Mouse (Mus musculus) liver, postnatal 0 days (tissue): ENCODE measurements at regions not wholly inside any gene's neighbourhood (a gene's known extent, or its start where the extent isn't known, plus 50 kb on each side); places are given as distances from the start of the nearest gene placed in this dataset.

Experiments
- ATAC-seq: fragments of 200-750 bp; cut with Nextera tagmentation; 2 replicates; pipeline ENCODE4 v1.8.0; 2017; ENCODE audit warnings: mild to moderate bottlenecking, moderate library complexity
- DNase-seq: peaks from one replicate; pipeline ENCODE4 v3.0.0-alpha.2; 2016
- H3K27ac ChIP-seq: fragments of 300-500 bp; sonication (generic); 2 replicates; pipeline ENCODE4 v1.5.1; 2014; ENCODE audit warnings: antibody characterized with exemption, moderate library complexity, mild to moderate bottlenecking, low read depth
- H3K27me3 ChIP-seq: fragments of 300-500 bp; sonication (generic); 2 replicates; pipeline ENCODE4 v1.6.1; 2014; ENCODE audit warnings: low read length, control low read depth, mixed read lengths; ENCODE audit not compliant: insufficient read depth
- H3K36me3 ChIP-seq: fragments of 300-500 bp; sonication (generic); replicated peaks from 2 replicates; pipeline ENCODE4 v1.6.1; 2014; ENCODE audit warnings: mild to moderate bottlenecking, control low read depth, low read length, moderate library complexity, mixed read lengths; ENCODE audit not compliant: insufficient read depth
- H3K4me1 ChIP-seq: fragments of 300-500 bp; sonication (generic); 2 replicates; pipeline ENCODE4 v1.6.1; 2014; ENCODE audit warnings: antibody characterized with exemption, mild to moderate bottlenecking, control low read depth; ENCODE audit not compliant: insufficient read depth
- H3K4me2 ChIP-seq: fragments of 300-500 bp; sonication (generic); 2 replicates; pipeline ENCODE4 v1.6.1; 2014; ENCODE audit warnings: low read depth, mild to moderate bottlenecking, low read length, moderate library complexity, mixed read lengths
- H3K4me3 ChIP-seq: fragments of 300-500 bp; sonication (generic); 2 replicates; pipeline ENCODE4 v1.5.1; 2014; ENCODE audit warnings: low read depth, low read length
- H3K9ac ChIP-seq: fragments of 300-500 bp; sonication (generic); replicated peaks from 2 replicates; pipeline ENCODE4 v1.6.1; 2014; ENCODE audit warnings: mild to moderate bottlenecking, moderate library complexity
- H3K9me3 ChIP-seq: fragments of 300-500 bp; sonication (generic); 2 replicates; pipeline ENCODE4 v1.6.1; 2016; ENCODE audit warnings: mild to moderate bottlenecking, control low read depth, low read length, mixed read lengths
- CTCF ChIP-seq: sonication (generic); IDR thresholded peaks from 2 replicates; pipeline ENCODE4 v1.5.1; 2016; ENCODE audit warnings: antibody characterized with exemption, low read depth
- EP300 ChIP-seq: IDR thresholded peaks from 2 replicates; pipeline ENCODE4 v1.6.1; 2016; ENCODE audit warnings: antibody characterized with exemption, low read depth, mild to moderate bottlenecking
- WGBS: fragments of 180-500 bp; shearing (Covaris S2); extraction: QIAGEN DNeasy Blood & Tissue Kit; methylation state at CpG from one replicate; pipeline ENCODE4 v1.1.7; 2014; ENCODE audit not compliant: insufficient replicate concordance; 5-methylcytosine and 5-hydroxymethylcytosine counted together

DNA sequence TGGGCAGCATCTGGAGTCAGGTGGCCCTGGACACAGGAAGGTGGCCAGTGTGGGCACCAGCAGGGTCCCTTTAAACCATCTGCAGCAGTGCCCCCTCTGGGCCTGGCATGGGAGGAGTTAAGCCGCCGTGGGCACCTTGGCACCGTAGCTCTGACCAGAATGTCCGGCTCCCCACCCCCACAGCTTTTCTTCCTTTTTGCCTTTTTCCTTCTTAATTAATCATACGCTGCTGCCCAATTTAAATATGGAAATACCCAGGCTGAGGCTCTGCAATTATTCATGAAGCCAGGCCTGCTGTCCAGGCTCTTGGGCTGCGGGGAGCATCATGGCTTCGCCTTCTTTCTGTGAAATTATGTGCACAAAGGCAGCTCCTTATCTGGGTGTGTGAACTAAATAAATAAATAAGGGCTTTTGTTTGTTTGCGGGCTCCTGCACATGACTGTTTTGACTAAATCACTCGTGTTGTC lies 70.6 kb upstream of the Wnt7b start:
- H3K27me3 ChIP-seq: no peaks in the 10 kb centered on the region
- H3K4me3 ChIP-seq: no peak overlapping the region
- DNase-seq: no peak
- TF ChIP-seq CTCF (no peak), EP300 (no peak)
- 66% methylated on average over 9 of the region's 9 CpGs for WGBS
- H3K36me3 ChIP-seq: no peaks in the 10 kb centered on the region
- peak overlapping the region; percentile 72 for H3K9ac ChIP-seq
- peak overlapping the region; percentile 86 for H3K27ac ChIP-seq
- no peaks in the 10 kb centered on the region for H3K9me3 ChIP-seq
- H3K4me1 ChIP-seq: peaks cover 7% of the 10 kb centered on the region; the same call in 1 of the 2 replicates
- no peak for ATAC-seq
- H3K4me2 ChIP-seq: peak overlapping the region; percentile 70

GRCm38 (mm10) chr15:85653421-85654401 lies 71.4 kb upstream of the Wnt7b start:
- H3K27me3 ChIP-seq: no peaks in the 10 kb centered on the region
- H3K27ac ChIP-seq: peak overlapping the region; percentile 86
- no peaks in the 10 kb centered on the region for H3K9me3 ChIP-seq
- TF ChIP-seq CTCF: no peak
- no peak for TF ChIP-seq EP300
- DNase-seq: peak; percentile 55
- peak overlapping the region; percentile 72 for H3K9ac ChIP-seq
- ATAC-seq: peak; percentile 64
- H3K4me2 ChIP-seq: peak overlapping the region; percentile 70
- peak overlapping the region; percentile 44 for H3K4me3 ChIP-seq
- H3K36me3 ChIP-seq: no peaks in the 10 kb centered on the region
- peaks cover 7% of the 10 kb centered on the region; the same call in 1 of the 2 replicates for H3K4me1 ChIP-seq
- WGBS: 35% methylated on average over 32 of the region's 32 CpGs

DNA sequence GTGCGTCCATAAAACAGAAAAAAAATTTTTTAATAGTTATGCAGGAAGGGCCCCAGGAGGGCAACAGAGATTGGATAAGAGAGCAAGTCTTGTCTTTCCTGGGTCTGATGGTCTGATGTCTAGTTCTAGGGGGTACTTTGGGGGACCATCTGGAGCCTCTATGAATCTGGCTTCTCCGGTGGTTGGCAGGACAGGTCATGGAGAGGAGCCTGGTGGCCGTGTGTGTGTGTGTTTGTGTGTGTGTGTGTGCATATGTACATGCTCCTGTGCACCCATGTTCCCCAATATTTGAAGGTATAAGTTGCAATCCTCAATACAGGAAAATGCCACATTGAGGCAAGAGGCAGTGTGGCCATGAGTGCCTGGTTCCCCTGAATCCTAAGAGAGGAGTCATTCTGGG lies 72.5 kb upstream of the Wnt7b start:
- no peak for ATAC-seq
- peaks cover 7% of the 10 kb centered on the region; the same call in 1 of the 2 replicates for H3K4me1 ChIP-seq
- no peaks in the 10 kb centered on the region for H3K9me3 ChIP-seq
- no peak overlapping the region for H3K4me2 ChIP-seq
- no peaks in the 10 kb centered on the region for H3K36me3 ChIP-seq
- WGBS: 84% methylated on average over 3 of the region's 3 CpGs
- no peak overlapping the region for H3K27ac ChIP-seq
- no peaks in the 10 kb centered on the region for H3K27me3 ChIP-seq
- H3K4me3 ChIP-seq: no peak overlapping the region
- TF ChIP-seq CTCF: no peak
- no peak for TF ChIP-seq EP300
- DNase-seq: no peak
- H3K9ac ChIP-seq: no peak overlapping the region

DNA sequence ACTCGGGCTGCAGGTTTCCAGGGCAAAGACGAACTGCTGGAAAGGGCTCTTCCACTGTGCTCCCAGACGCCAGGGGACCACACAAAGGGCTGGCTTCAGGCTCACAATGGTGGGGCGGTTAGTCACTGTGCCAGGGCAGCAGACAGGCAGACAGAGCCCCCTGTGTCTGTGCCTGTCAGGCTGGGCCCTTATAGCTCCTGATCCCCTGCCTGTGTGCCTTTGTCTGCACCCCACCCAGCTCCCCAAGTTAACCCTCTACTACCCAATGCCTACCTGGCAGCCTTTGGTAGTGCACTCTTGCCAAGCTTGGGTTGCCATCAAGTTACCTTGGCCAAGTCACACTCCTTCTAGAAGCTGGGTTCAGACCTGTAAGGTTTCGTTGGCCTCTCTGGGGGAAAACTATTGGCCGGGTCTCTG lies 73.5 kb upstream of the Wnt7b start:
- DNase-seq: no peak
- peaks cover 2% of the 10 kb centered on the region; the same call in 1 of the 2 replicates for H3K27me3 ChIP-seq
- TF ChIP-seq EP300 (no peak), CTCF (no peak)
- no peak overlapping the region for H3K4me3 ChIP-seq
- H3K36me3 ChIP-seq: no peaks in the 10 kb centered on the region
- peaks cover 7% of the 10 kb centered on the region; the same call in 1 of the 2 replicates for H3K4me1 ChIP-seq
- H3K9me3 ChIP-seq: no peaks in the 10 kb centered on the region
- ATAC-seq: no peak
- no peak overlapping the region for H3K9ac ChIP-seq
- no peak overlapping the region for H3K27ac ChIP-seq
- H3K4me2 ChIP-seq: no peak overlapping the region
- WGBS: 63% methylated on average over 6 of the region's 6 CpGs

DNA sequence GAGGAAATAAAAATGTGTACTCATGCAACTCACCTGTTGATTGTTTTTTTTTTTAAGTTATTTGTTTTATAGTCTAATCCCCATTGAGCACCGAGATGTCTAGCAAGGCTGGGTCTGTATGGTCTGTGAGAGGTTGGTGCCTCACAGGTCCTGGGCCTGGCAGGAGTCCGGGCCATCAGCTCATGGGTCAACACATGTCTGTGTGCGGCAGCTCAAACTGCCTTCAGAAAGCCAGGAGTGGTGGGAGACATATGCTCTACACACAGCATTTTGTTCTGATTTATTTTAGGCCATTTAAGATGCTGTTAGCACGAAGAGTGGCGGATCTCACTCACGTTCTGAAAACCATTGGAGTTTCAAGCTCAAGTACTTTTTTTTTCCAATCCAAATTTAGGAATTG lies 74.6 kb upstream of the Wnt7b start:
- TF ChIP-seq EP300: no peak
- no peak for TF ChIP-seq CTCF
- no peaks in the 10 kb centered on the region for H3K36me3 ChIP-seq
- no peak overlapping the region for H3K9ac ChIP-seq
- DNase-seq (no peak), ATAC-seq (no peak)
- peak overlapping the region; percentile 67 for H3K4me2 ChIP-seq
- H3K9me3 ChIP-seq: no peaks in the 10 kb centered on the region
- no peak overlapping the region for H3K4me3 ChIP-seq
- H3K27me3 ChIP-seq: peaks cover 6% of the 10 kb centered on the region; the same call in 1 of the 2 replicates
- H3K4me1 ChIP-seq: peaks cover 9% of the 10 kb centered on the region; the same call in 1 of the 2 replicates
- 83% methylated on average over 6 of the region's 6 CpGs for WGBS
- H3K27ac ChIP-seq: peak overlapping the region; percentile 81; the same call in 1 of the 2 replicates

DNA sequence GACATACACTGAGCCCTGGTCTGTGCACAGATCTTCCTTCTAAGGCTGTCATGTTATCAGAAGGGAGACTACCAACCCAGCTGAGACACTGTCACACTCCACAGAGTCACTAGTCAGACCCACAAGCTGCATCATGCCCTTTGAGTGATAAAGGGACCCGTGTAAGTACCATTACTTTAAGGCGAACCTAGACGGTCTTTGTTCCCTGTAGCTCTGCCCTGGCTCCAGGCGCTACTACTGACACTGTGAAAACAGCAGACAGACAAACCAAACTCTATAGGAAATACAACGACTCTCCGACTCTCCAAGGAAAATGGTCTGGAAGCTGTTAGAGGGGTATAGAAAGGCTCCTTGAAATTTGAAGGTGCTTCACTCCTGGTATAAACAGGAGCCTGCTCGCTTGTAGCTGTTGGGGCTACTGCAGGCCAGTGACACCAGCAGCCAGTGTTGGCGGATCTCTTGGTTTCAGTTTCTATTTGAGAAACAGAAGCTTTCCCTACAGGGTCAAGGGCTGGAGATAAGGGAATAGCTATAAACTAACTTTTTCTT lies 75.2 kb upstream of the Wnt7b start:
- Histone ChIP-seq H3K4me2 (peak overlapping the region; percentile 67), H3K27me3 (peaks cover 6% of the 10 kb centered on the region; the same call in 1 of the 2 replicates), H3K27ac (peak overlapping the region; percentile 81), H3K9ac (peak overlapping the region; percentile 46), H3K4me3 (peak overlapping the region; percentile 17), H3K9me3 (no peaks in the 10 kb centered on the region), H3K36me3 (no peaks in the 10 kb centered on the region), H3K4me1 (peaks cover 9% of the 10 kb centered on the region; the same call in 1 of the 2 replicates)
- TF ChIP-seq CTCF: no peak
- ATAC-seq: peak; percentile 58
- no peak for DNase-seq
- WGBS: 29% methylated on average over 8 of the region's 8 CpGs
